Mouse (Mus musculus): Measurements from ENCODE around the gene Hunk. TPM values are rescaled to one million over a fixed set of nuclear protein-coding genes. Genes with fewer than 3 reads are reported as not detected.

Hunk gene
- 0.07 TPM in 1 of 2 replicates, not detected in the other for polyA plus RNA-seq (2012; ENCODE audit: insufficient read depth, low replicate concordance)

GRCm38 (mm10) chr16:90385688-90386513, at the start of gene Hunk:
Gene Hunk, plus strand, starts transcription at chr16:90386013.
- peak within 1 kb of the TSS; percentile 91 for H3K4me3 ChIP-seq (replicated peaks)
- H3K36me3 ChIP-seq (replicated peaks; ENCODE audit: low read length), result no peaks in the 10 kb centered on the region
- H3K27me3 ChIP-seq (replicated peaks), result peaks cover 85% of the 10 kb centered on the region
- TF ChIP-seq FLI1 (IDR thresholded peaks at IDR 0.05; ENCODE audit: low read length) (no peak), GATA1 (IDR thresholded peaks at IDR 0.05; ENCODE audit: borderline replicate concordance, low read length) (no peak)
- peaks cover 24% of the 10 kb centered on the region for H3K9me3 ChIP-seq
- peaks cover 26% of the 10 kb centered on the region for H3K4me1 ChIP-seq

GRCm38 (mm10) chr16:90339026-90339425, 46.8 kb upstream of the Hunk start:
- Histone ChIP-seq H3K9me3 (0 out of 2 replicates have a peak, but pooled peaks cover 12% of the 10 kb centered on the region), H3K27me3 (replicated peaks) (peaks cover 4% of the 10 kb centered on the region), H3K4me3 (replicated peaks) (no peak overlapping the region), H3K4me1 (no peaks in the 10 kb centered on the region), H3K36me3 (replicated peaks; ENCODE audit: low read length) (no peaks in the 10 kb centered on the region)
- TF ChIP-seq FLI1 (IDR thresholded peaks at IDR 0.05; ENCODE audit: low read length) (no peak), GATA1 (IDR thresholded peaks at IDR 0.05; ENCODE audit: borderline replicate concordance, low read length) (no peak)

GRCm38 (mm10) chr16:90341086-90341485, 44.7 kb upstream of the Hunk start:
- H3K9me3 ChIP-seq, result 0 out of 2 replicates have a peak, but pooled peaks cover 8% of the 10 kb centered on the region
- H3K4me3 ChIP-seq (replicated peaks), result no peak overlapping the region
- TF ChIP-seq FLI1 (IDR thresholded peaks at IDR 0.05; ENCODE audit: low read length) (no peak), GATA1 (IDR thresholded peaks at IDR 0.05; ENCODE audit: borderline replicate concordance, low read length) (no peak)
- H3K27me3 ChIP-seq (replicated peaks), result peaks cover 2% of the 10 kb centered on the region
- H3K36me3 ChIP-seq (replicated peaks; ENCODE audit: low read length), result no peaks in the 10 kb centered on the region
- H3K4me1 ChIP-seq, result no peaks in the 10 kb centered on the region

- H3K4me3 ChIP-seq (replicated peaks), result no peak overlapping the region
- H3K4me1 ChIP-seq, result no peaks in the 10 kb centered on the region
- no peaks in the 10 kb centered on the region for H3K36me3 ChIP-seq (replicated peaks; ENCODE audit: low read length)
- peaks cover 2% of the 10 kb centered on the region; the same call in 1 of the 2 replicates for H3K9me3 ChIP-seq
- H3K27me3 ChIP-seq (replicated peaks), result peaks cover 3% of the 10 kb centered on the region
- no peak for TF ChIP-seq FLI1 (IDR thresholded peaks at IDR 0.05; ENCODE audit: low read length)
- no peak for TF ChIP-seq GATA1 (IDR thresholded peaks at IDR 0.05; ENCODE audit: borderline replicate concordance, low read length)
Measured at GRCm38 (mm10) chr16:90349700-90350548, 35.9 kb upstream of the Hunk start.

- H3K4me1 ChIP-seq, result no peaks in the 10 kb centered on the region
- no peak overlapping the region for H3K4me3 ChIP-seq (replicated peaks)
- H3K27me3 ChIP-seq (replicated peaks), result peaks cover 5% of the 10 kb centered on the region
- TF ChIP-seq FLI1 (IDR thresholded peaks at IDR 0.05; ENCODE audit: low read length) (no peak), GATA1 (IDR thresholded peaks at IDR 0.05; ENCODE audit: borderline replicate concordance, low read length) (no peak)
- H3K9me3 ChIP-seq, result peaks cover 3% of the 10 kb centered on the region; the same call in 1 of the 2 replicates
- H3K36me3 ChIP-seq (replicated peaks; ENCODE audit: low read length), result no peaks in the 10 kb centered on the region
Measured at GRCm38 (mm10) chr16:90351726-90352125, 34.1 kb upstream of the Hunk start.

GRCm38 (mm10) chr16:90352691-90353090, 33.1 kb upstream of the Hunk start:
- H3K4me3 ChIP-seq (replicated peaks), result no peak overlapping the region
- no peaks in the 10 kb centered on the region for H3K36me3 ChIP-seq (replicated peaks; ENCODE audit: low read length)
- no peaks in the 10 kb centered on the region for H3K4me1 ChIP-seq
- peaks cover 3% of the 10 kb centered on the region; the same call in 1 of the 2 replicates for H3K9me3 ChIP-seq
- H3K27me3 ChIP-seq (replicated peaks), result peaks cover 5% of the 10 kb centered on the region
- TF ChIP-seq GATA1 (IDR thresholded peaks at IDR 0.05; ENCODE audit: borderline replicate concordance, low read length), result no peak

- Histone ChIP-seq H3K4me1 (no peaks in the 10 kb centered on the region), H3K27me3 (replicated peaks) (peaks cover 5% of the 10 kb centered on the region), H3K36me3 (replicated peaks; ENCODE audit: low read length) (no peaks in the 10 kb centered on the region), H3K4me3 (replicated peaks) (no peak overlapping the region), H3K9me3 (peaks cover 3% of the 10 kb centered on the region; the same call in 1 of the 2 replicates)
- TF ChIP-seq GATA1 (IDR thresholded peaks at IDR 0.05; ENCODE audit: borderline replicate concordance, low read length), result no peak
- TF ChIP-seq FLI1 (IDR thresholded peaks at IDR 0.05; ENCODE audit: low read length), result no peak
Measured at GRCm38 (mm10) chr16:90353156-90353555, 32.7 kb upstream of the Hunk start.

- no peaks in the 10 kb centered on the region for H3K36me3 ChIP-seq (replicated peaks; ENCODE audit: low read length)
Measured at GRCm38 (mm10) chr16:90359329-90359728, 26.5 kb upstream of the Hunk start.

GRCm38 (mm10) chr16:90359750-90360149, 26.1 kb upstream of the Hunk start:
- Histone ChIP-seq H3K4me3 (replicated peaks) (no peak overlapping the region), H3K27me3 (replicated peaks) (peaks cover 17% of the 10 kb centered on the region), H3K4me1 (no peaks in the 10 kb centered on the region), H3K36me3 (replicated peaks; ENCODE audit: low read length) (no peaks in the 10 kb centered on the region), H3K9me3 (peaks cover 2% of the 10 kb centered on the region; the same call in 1 of the 2 replicates)
- TF ChIP-seq GATA1 (IDR thresholded peaks at IDR 0.05; ENCODE audit: borderline replicate concordance, low read length) (no peak), FLI1 (IDR thresholded peaks at IDR 0.05; ENCODE audit: low read length) (no peak)

More at GRCm38 (mm10) chr16:90359329-90359728, 26.5 kb upstream of the Hunk start:
- Histone ChIP-seq H3K4me3 (replicated peaks) (no peak overlapping the region), H3K27me3 (replicated peaks) (peaks cover 16% of the 10 kb centered on the region), H3K9me3 (peaks cover 3% of the 10 kb centered on the region; the same call in 1 of the 2 replicates), H3K4me1 (no peaks in the 10 kb centered on the region)
- TF ChIP-seq GATA1 (IDR thresholded peaks at IDR 0.05; ENCODE audit: borderline replicate concordance, low read length) (no peak), FLI1 (IDR thresholded peaks at IDR 0.05; ENCODE audit: low read length) (no peak)
